Mouse (Mus musculus): ENCODE data around the gene Gm4756.
"Not testable (repeated sequence)": the region's sequence is repeated elsewhere in the genome, so short reads cannot be mapped to it uniquely, and the experiment has no call there.

Gm4756 gene

GRCm38 (mm10) chr12:72654698-72655097 lies 5.2 kb upstream of the Gm4756 start:
- no peak for DNase-seq (ENCODE audit: extremely low spot score, low read depth, low spot score)

GRCm38 (mm10) chr12:72648921-72649320 lies 540 bp downstream of the Gm4756 start:
- no peak for DNase-seq (ENCODE audit: extremely low spot score, low read depth, low spot score)

- DNase-seq (ENCODE audit: extremely low spot score, low read depth, low spot score) = no peak
Observed at GRCm38 (mm10) chr12:72638025-72638424, 11.4 kb downstream of the Gm4756 start.

GRCm38 (mm10) chr12:72628751-72629150 lies 20.7 kb downstream of the Gm4756 start:
- no peak for DNase-seq (ENCODE audit: extremely low spot score, low read depth, low spot score)

- no peak for DNase-seq (ENCODE audit: extremely low spot score, low read depth, low spot score)
Observed at GRCm38 (mm10) chr12:72622853-72623496, 26.5 kb downstream of the Gm4756 start.

- no peak for DNase-seq (ENCODE audit: extremely low spot score, low read depth, low spot score)
Observed at GRCm38 (mm10) chr12:72621441-72621840, 28.0 kb downstream of the Gm4756 start.

- no peak for DNase-seq (ENCODE audit: extremely low spot score, low read depth, low spot score)
Observed at GRCm38 (mm10) chr12:72620856-72621255, 28.6 kb downstream of the Gm4756 start.

GRCm38 (mm10) chr12:72612053-72612452 lies 37.4 kb downstream of the Gm4756 start:
- DNase-seq (ENCODE audit: extremely low spot score, low read depth, low spot score) = no peak

GRCm38 (mm10) chr12:72598731-72599130 lies 50.7 kb downstream of the Gm4756 start:
- not testable (repeated sequence) for DNase-seq (ENCODE audit: extremely low spot score, low read depth, low spot score)

- DNase-seq (ENCODE audit: extremely low spot score, low read depth, low spot score) = no peak
Observed at GRCm38 (mm10) chr12:72594001-72594400, 55.5 kb downstream of the Gm4756 start.

- no peak for DNase-seq (ENCODE audit: extremely low spot score, low read depth, low spot score)
Observed at GRCm38 (mm10) chr12:72592991-72593390, 56.5 kb downstream of the Gm4756 start.

- no peak for DNase-seq (ENCODE audit: extremely low spot score, low read depth, low spot score)
Observed at GRCm38 (mm10) chr12:72585339-72585738, 64.1 kb downstream of the Gm4756 start.

GRCm38 (mm10) chr12:72583099-72583498 lies 66.4 kb downstream of the Gm4756 start:
- no peak for DNase-seq (ENCODE audit: extremely low spot score, low read depth, low spot score)

GRCm38 (mm10) chr12:72582021-72582420 lies 67.4 kb downstream of the Gm4756 start:
- no peak for DNase-seq (ENCODE audit: extremely low spot score, low read depth, low spot score)

- no peak for DNase-seq (ENCODE audit: extremely low spot score, low read depth, low spot score)
Observed at GRCm38 (mm10) chr12:72564281-72564795, 85.1 kb downstream of the Gm4756 start.

GRCm38 (mm10) chr12:72554347-72554746 lies 95.1 kb downstream of the Gm4756 start:
- no peak for DNase-seq (ENCODE audit: extremely low spot score, low read depth, low spot score)

- no peak for DNase-seq (ENCODE audit: extremely low spot score, low read depth, low spot score)
Observed at GRCm38 (mm10) chr12:72538571-72538970, 110.9 kb downstream of the Gm4756 start.

- peak; percentile 85 for DNase-seq (ENCODE audit: extremely low spot score, low read depth, low spot score)
Observed at GRCm38 (mm10) chr12:72536021-72536597, 113.4 kb downstream of the Gm4756 start, which contains the start of gene Pcnx4. TSS of gene Pcnx4 (plus strand) at chr12:72536383.

GRCm38 (mm10) chr12:72535599-72535998 lies 113.9 kb downstream of the Gm4756 start:
- DNase-seq (ENCODE audit: extremely low spot score, low read depth, low spot score) = no peak

GRCm38 (mm10) chr12:72533986-72534385 lies 115.5 kb downstream of the Gm4756 start:
- no peak for DNase-seq (ENCODE audit: extremely low spot score, low read depth, low spot score)

GRCm38 (mm10) chr12:72532303-72532702 lies 117.2 kb downstream of the Gm4756 start:
- DNase-seq (ENCODE audit: extremely low spot score, low read depth, low spot score) = no peak

All from hindlimb bud, embryonic 11.5 days (tissue).